Mouse (Mus musculus) intestine, embryonic 14.5 days (tissue): ENCODE results near the gene Xpot. TPM values are rescaled to one million over a fixed set of nuclear protein-coding genes. Genes with fewer than 3 reads are reported as not detected.

Experiments used
- ATAC-seq: fragments of 200-750 bp; cut with Nextera tagmentation; replicated peaks from 2 replicates; pipeline ENCODE4 v1.8.0; 2017; ENCODE audit warnings: low read depth, moderate number of reproducible peaks, moderate TSS enrichment, moderate library complexity; ENCODE audit not compliant: low FRiP score, low TSS enrichment
- DNase-seq: peaks from one replicate; pipeline ENCODE4 v3.0.0-alpha.2; 2018; ENCODE audit warnings: low spot score
- H3K27ac ChIP-seq: fragments of 300-500 bp; sonication (generic); 2 replicates; pipeline ENCODE4 v1.5.1; 2014; ENCODE audit warnings: low read depth, mild to moderate bottlenecking, control low read depth
- H3K27me3 ChIP-seq: fragments of 300-500 bp; sonication (generic); replicated peaks from 2 replicates; pipeline ENCODE4 v1.6.1; 2014; ENCODE audit warnings: low read length, control low read depth; ENCODE audit not compliant: control insufficient read depth, insufficient read depth
- H3K36me3 ChIP-seq: fragments of 300-500 bp; sonication (generic); 2 replicates; pipeline ENCODE4 v1.6.1; 2014; ENCODE audit warnings: low read length, control low read depth; ENCODE audit not compliant: control insufficient read depth, insufficient read depth
- H3K4me1 ChIP-seq: fragments of 300-500 bp; sonication (generic); replicated peaks from 2 replicates; pipeline ENCODE4 v1.6.1; 2014; ENCODE audit warnings: low read length, control low read depth, mixed read lengths; ENCODE audit not compliant: control insufficient read depth, insufficient read depth
- H3K4me2 ChIP-seq: fragments of 300-500 bp; sonication (generic); 2 replicates; pipeline ENCODE4 v1.6.1; 2014; ENCODE audit warnings: low read length
- H3K4me3 ChIP-seq: fragments of 300-500 bp; sonication (generic); 2 replicates; pipeline ENCODE4 v1.5.1; 2014; ENCODE audit warnings: low read depth, low read length, control low read depth, mixed read lengths
- H3K9ac ChIP-seq: fragments of 300-500 bp; sonication (generic); 2 replicates; pipeline ENCODE4 v1.6.1; 2014; ENCODE audit warnings: mild to moderate bottlenecking, low read length
- H3K9me3 ChIP-seq: fragments of 300-500 bp; sonication (generic); 2 replicates; pipeline ENCODE4 v1.6.1; 2016; ENCODE audit warnings: low read length, control low read depth; ENCODE audit not compliant: control insufficient read depth
- WGBS: fragments of 180-500 bp; shearing (Covaris S2); extraction: QIAGEN DNeasy Blood & Tissue Kit; methylation state at CpG from one replicate; pipeline ENCODE4 v1.1.7; 2014; 5-methylcytosine and 5-hydroxymethylcytosine counted together
- polyA plus RNA-seq: library from polyadenylated mRNA; unstranded; fragments of >200 nt; fragmentation: Nextera tagmentation; extraction: Ambion mirVana; gene quantifications from 2 replicates; pipeline ENCODE4 v1.2.1, GENCODE M21; 2014

Gene Xpot
- 48.1 and 59.2 TPM in 2 replicates for polyA plus RNA-seq

GRCm38 (mm10) chr10:121626186-121626882 is at the start of gene Xpot:
TSS of gene Xpot (minus strand) at chr10:121626332.
- peak within 1 kb of the TSS; percentile 81 for H3K4me2 ChIP-seq
- peak within 1 kb of the TSS; percentile 95 for H3K27ac ChIP-seq
- peaks cover 9% of the 10 kb centered on the region for H3K4me1 ChIP-seq
- H3K9me3 ChIP-seq, result no peaks in the 10 kb centered on the region
- peak within 1 kb of the TSS; percentile 87 for H3K4me3 ChIP-seq
- under 1% methylated on average over 70 of the region's 70 CpGs for WGBS
- DNase-seq (peak; percentile 99), ATAC-seq (peak; percentile 99)
- H3K9ac ChIP-seq, result peak within 1 kb of the TSS; percentile 65
- H3K27me3 ChIP-seq, result no peaks in the 10 kb centered on the region
- H3K36me3 ChIP-seq, result peaks cover 16% of the 10 kb centered on the region

- Histone ChIP-seq H3K4me1 (no peaks in the 10 kb centered on the region), H3K36me3 (no peaks in the 10 kb centered on the region), H3K9me3 (no peaks in the 10 kb centered on the region), H3K4me3 (no peak overlapping the region), H3K27me3 (no peaks in the 10 kb centered on the region), H3K27ac (no peak overlapping the region), H3K4me2 (no peak overlapping the region), H3K9ac (no peak overlapping the region)
- WGBS, result 75% methylated on average over 10 of the region's 10 CpGs
- DNase-seq (no peak), ATAC-seq (no peak)
Measured at GRCm38 (mm10) chr10:121669103-121669502, 43.0 kb upstream of the Xpot start.

GRCm38 (mm10) chr10:121665631-121666145 is 39.6 kb upstream of the Xpot start:
- Histone ChIP-seq H3K4me2 (no peak overlapping the region), H3K4me1 (no peaks in the 10 kb centered on the region)

DNA sequence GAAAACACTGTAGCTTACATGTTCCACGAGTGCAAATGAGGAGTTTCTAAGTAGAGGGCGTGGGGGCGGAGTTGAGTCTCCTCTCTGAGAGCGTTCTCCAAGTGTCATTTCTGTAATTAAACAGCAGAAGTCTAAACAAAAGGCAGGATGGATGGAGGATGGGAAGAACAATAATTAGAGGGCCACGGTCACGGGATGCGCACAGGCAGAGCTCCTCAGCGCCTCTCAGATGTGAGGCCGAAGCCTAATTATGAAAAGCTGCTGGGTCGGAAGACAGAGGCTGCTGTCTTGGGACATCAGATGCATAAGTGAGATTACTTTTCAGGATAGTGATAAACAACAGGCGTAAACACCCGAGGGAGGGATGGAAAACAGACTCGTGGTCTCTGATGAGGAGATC is 37.5 kb upstream of the Xpot start:
- no peak for ATAC-seq
- Histone ChIP-seq H3K27ac (no peak overlapping the region), H3K4me3 (no peak overlapping the region), H3K27me3 (no peaks in the 10 kb centered on the region), H3K9ac (no peak overlapping the region), H3K4me1 (no peaks in the 10 kb centered on the region), H3K4me2 (no peak overlapping the region), H3K36me3 (no peaks in the 10 kb centered on the region), H3K9me3 (no peaks in the 10 kb centered on the region)
- no peak for DNase-seq
- 57% methylated on average over 13 of the region's 13 CpGs for WGBS

More at GRCm38 (mm10) chr10:121665631-121666145, 39.6 kb upstream of the Xpot start:
- WGBS, result 63% methylated on average over 8 of the region's 8 CpGs
- Histone ChIP-seq H3K27me3 (no peaks in the 10 kb centered on the region), H3K4me3 (no peak overlapping the region), H3K27ac (no peak overlapping the region), H3K36me3 (no peaks in the 10 kb centered on the region), H3K9me3 (no peaks in the 10 kb centered on the region), H3K9ac (no peak overlapping the region)
- ATAC-seq (no peak), DNase-seq (no peak)

- Histone ChIP-seq H3K27me3 (no peaks in the 10 kb centered on the region), H3K4me2 (no peak overlapping the region), H3K9ac (no peak overlapping the region), H3K27ac (no peak overlapping the region), H3K36me3 (no peaks in the 10 kb centered on the region), H3K4me1 (no peaks in the 10 kb centered on the region), H3K9me3 (no peaks in the 10 kb centered on the region), H3K4me3 (no peak overlapping the region)
- WGBS, result 80% methylated on average over 2 of the region's 2 CpGs
- DNase-seq (no peak), ATAC-seq (no peak)
Measured at GRCm38 (mm10) chr10:121662711-121663110, 36.6 kb upstream of the Xpot start.

- ATAC-seq (no peak), DNase-seq (no peak)
- H3K9me3 ChIP-seq, result no peaks in the 10 kb centered on the region
- no peak overlapping the region for H3K9ac ChIP-seq
- 88% methylated on average over 4 of the region's 4 CpGs for WGBS
- H3K36me3 ChIP-seq, result no peaks in the 10 kb centered on the region
- no peaks in the 10 kb centered on the region for H3K27me3 ChIP-seq
- H3K27ac ChIP-seq, result no peak overlapping the region
- no peak overlapping the region for H3K4me2 ChIP-seq
- no peak overlapping the region for H3K4me3 ChIP-seq
- H3K4me1 ChIP-seq, result no peaks in the 10 kb centered on the region
Measured at GRCm38 (mm10) chr10:121655907-121656306, 29.8 kb upstream of the Xpot start.

DNA sequence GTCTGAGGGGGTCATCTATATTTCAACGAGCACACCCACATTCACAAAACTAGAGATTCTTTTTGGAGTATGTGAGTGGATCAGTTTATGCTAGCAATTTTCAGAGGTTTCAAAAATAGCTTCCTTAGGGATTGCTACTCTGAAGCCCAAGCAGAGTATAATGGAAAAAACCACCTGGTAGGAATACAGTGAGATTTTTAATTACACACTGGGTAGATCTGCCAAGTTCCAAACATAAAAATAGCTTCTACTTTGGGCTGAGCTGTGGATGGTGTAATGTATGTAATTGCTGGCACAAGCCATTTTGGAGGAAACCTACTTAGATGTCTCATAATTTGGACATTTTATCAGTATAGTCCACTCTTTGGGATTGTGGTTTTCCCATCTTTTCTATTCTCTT is 26.9 kb upstream of the Xpot start:
- no peaks in the 10 kb centered on the region for H3K27me3 ChIP-seq
- DNase-seq, result no peak
- WGBS, result 91% methylated on average over 1 of the region's 1 CpGs

GRCm38 (mm10) chr10:121646294-121646693 is 20.2 kb upstream of the Xpot start:
- Histone ChIP-seq H3K4me2 (no peak overlapping the region), H3K27me3 (peaks cover 27% of the 10 kb centered on the region), H3K36me3 (no peaks in the 10 kb centered on the region), H3K9ac (no peak overlapping the region), H3K4me3 (no peak overlapping the region), H3K4me1 (no peaks in the 10 kb centered on the region; the same call in 1 of the 2 replicates), H3K27ac (no peak overlapping the region), H3K9me3 (no peaks in the 10 kb centered on the region)
- WGBS, result 54% methylated on average over 6 of the region's 6 CpGs
- ATAC-seq, result no peak
- no peak for DNase-seq

More for the DNA sequence above, 26.9 kb upstream of the Xpot start:
- H3K9me3 ChIP-seq, result no peaks in the 10 kb centered on the region
- H3K9ac ChIP-seq, result no peak overlapping the region
- no peak overlapping the region for H3K27ac ChIP-seq
- no peak overlapping the region for H3K4me2 ChIP-seq
- H3K4me1 ChIP-seq, result no peaks in the 10 kb centered on the region
- H3K36me3 ChIP-seq, result no peaks in the 10 kb centered on the region
- no peak for ATAC-seq
- H3K4me3 ChIP-seq, result no peak overlapping the region
